Mouse (Mus musculus) v-Abl transformed pro-B cells (cell line): Measurements from ENCODE around the gene BC051019.

Source experiments
- in situ Hi-C, 2 experiments: fragments of 400-800 bp; cut with MboI; formaldehyde crosslinking; loops; one replicate each; pipeline ENCODE4 v1.15.1; 2025; ENCODE audit not compliant: unreplicated experiment in 2 of 2

BC051019 gene

DNA sequence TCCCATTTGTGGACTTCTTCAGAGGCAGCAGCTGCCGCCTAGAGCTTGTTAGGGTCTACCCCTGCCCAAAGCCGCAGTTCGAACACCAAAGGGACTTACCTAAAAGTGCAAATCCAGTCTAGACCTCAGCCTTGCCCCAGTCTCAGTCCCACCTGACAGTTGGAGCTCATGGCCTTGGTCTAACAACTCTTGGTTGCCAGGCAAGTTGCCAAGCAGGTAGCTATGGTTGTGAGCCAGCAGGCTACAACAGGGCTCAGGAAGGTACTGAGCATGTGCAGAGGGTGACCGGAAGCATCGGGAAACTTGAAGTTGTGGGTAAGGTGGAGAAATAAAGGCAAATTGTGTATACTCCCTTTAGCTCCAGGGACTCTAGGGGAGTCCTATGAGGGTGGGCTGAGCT, at the start of gene BC051019:
Gene BC051019, minus strand, starts transcription at position 154 of the 400 bp plus-strand sequence.
- in situ Hi-C loops: loop anchor here (25.0 kb wide), 3 partner anchors 539 to 1064 kb away; no protein-coding TSS in a partner anchor

DNA sequence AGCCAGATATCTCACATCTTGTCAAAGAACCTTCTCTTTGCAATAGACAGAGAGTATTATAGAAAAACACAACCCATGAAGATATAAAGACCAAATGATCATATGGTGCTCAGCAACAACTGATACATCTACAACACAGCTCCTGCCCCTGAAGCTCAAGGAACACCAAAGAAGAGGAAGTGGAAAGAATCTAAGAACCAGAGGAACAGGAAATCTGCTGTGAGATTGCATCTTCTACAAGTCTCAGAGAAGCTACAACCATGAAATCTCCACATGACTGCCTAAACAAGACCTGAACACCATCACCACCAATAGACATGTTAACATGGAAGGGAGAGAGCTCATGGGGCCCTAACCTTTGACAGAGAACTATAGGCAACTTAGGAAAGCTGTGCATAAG, 48.6 kb upstream of the BC051019 start:
- in situ Hi-C loops: no loop called here

DNA sequence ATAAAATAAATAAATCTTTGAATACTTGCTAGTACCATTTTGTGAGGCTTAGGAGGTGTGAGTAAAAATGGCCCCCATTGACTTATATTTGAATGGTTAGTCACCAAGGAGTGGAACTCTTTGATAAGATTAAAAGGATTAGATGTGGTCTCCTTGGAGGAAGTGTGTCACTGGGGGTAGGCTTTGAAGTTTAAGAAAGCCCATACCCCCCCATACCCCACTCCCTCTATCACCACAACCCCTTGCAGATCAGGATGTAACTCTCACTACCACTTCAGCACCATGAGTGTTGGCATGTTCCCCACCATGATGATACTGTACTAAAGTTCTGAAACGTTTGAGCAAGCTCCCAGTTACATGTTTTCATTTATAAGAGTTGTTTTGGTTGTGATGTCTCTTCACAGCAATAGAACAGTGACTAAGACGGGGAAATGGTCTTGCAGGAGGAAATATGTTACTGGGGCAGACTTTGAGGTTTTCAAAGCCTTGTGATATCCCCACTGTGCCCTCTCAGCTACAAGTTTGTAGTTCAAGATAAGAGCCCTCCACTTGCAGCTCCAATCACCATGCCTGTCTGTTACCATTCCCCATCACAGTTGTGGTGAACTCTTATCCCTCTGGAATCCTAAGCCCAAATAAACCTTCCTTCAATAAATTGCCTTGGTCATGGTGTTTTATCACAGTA, 45.2 kb upstream of the BC051019 start:
- in situ Hi-C loops: no loop called here

DNA sequence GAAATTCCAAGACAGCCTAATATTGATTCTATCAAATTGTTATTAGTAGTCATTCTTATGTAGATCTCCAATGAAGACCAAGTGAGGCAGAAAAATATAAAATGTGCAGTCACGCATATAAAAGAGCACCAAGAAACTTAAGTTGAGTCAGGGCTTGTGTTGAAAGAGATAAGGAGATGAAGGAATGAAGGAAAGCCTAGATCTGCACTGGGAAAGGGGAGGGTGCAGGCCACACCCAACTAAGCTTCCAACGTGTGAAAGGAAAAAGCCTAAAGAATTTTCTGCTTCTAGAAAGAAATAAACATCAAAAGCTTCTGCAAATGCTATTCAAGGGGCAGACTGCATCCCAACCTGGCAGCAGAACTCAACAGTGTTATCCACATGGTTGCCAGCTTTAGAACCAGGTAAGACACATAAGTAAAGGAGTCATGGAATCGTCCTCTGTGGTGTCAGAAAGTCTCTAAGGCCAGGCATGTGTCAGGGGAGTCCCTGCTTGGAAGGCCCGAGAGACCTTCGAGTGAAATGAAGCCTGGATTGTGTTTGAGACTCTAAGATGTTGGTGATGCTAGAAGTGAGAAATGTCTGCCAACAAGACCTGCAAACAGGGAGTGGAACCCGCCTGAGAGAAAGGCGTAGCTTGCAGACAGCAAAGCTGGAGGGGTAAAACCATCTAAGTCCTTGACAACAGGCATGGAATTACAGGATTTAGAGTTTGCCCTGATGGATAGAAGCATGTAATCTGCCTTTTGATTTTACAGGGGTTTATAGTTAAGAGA, 44.1 kb upstream of the BC051019 start:
- in situ Hi-C loops: no loop called here

DNA sequence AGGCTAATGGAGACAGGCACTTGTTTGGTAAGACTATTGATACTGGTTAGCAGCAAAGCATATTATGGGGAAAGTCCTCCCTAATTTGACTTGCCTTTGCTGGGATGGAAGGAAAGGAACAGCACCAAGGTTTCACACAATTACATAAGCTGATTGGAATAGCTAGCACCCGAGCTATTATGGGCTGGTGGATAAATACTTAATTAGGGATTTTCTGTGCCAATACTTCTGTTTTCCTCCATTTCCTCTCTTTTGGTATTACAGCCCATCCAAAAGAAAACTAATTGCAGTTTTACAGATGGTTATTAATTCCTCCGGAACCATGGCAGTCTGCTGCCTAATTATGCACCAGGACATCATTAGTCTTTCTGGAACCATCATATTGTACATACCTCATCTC, 40.4 kb upstream of the BC051019 start:
- in situ Hi-C loops: no loop called here

DNA sequence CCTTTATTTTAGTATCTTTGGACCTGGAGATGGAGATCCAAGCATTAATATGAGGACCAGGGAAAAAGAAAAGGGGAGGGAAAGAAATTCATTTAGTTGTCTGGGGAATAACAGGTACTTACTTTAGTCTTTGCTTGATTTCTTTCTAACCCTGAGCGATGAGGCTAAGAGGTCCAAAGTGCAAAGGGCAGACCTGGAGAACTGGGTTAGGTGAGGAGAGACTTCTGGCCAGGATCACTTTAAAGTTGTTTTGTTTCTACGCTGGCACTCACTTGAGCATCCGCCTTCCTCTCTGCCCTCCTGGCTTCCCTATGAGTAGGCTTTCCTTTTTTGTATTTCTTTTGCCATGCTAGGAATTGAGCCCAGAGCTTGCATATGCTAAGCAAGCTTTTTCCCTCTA, 32.6 kb upstream of the BC051019 start:
- in situ Hi-C loops: no loop called here

GRCm38 (mm10) chr7:109754034-109754433, 30.4 kb upstream of the BC051019 start:
- in situ Hi-C loops: no loop called here

- in situ Hi-C loops: no loop called here
Observed at GRCm38 (mm10) chr7:109752008-109752925, 28.6 kb upstream of the BC051019 start, which contains the start of gene Tmem9b. Gene Tmem9b (minus strand): TSS chr7:109752875.

- in situ Hi-C loops: no loop called here
Observed at GRCm38 (mm10) chr7:109751427-109752007, 27.9 kb upstream of the BC051019 start.

DNA sequence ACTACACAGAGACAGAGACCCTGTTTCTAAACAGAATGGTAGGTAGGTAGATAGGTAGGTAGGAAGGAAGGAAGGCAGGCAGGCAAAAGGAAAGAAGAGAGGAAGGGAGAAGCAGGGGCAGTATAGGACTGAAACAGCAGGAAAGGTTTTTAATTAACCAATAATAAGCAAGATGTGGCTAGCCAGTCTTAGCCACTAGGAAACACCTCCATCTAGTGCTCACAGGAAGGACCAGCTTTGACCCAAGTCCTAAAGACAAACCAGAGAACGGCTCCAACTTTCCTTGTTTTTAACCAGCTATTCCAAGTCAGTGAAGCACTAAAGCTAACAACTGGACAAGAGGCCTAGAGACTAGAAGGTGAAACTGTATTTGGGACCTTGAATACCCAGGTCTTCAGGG, 24.1 kb upstream of the BC051019 start:
- in situ Hi-C loops: loop anchor here in 1 of 2 experiments (25.0 kb wide), 1 partner anchor 810 kb away; the partner anchor contains the start of genes Eif3f and Nlrp10

DNA sequence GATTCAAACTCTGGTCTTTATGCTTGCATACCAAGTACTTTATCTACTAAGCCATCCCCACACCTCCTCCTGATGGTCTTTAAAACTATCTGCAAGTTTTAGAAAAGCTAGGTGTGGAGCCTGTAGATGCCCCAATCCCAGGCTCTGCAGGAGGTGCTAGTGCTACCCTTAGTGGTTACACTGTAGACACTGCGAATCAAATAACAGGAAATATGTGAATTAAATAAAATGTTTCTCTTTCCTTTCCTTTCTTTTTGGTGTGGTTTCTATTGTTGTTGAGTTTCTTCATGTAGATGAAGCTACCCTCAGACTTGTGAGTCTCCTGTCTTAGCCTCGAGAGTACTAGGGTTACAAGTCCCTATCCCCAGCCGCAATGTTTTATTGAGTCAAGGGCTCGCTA, 18.1 kb upstream of the BC051019 start:
- in situ Hi-C loops: loop anchor here in 1 of 2 experiments (25.0 kb wide), 1 partner anchor 804 kb away; the partner anchor contains the start of genes Eif3f and Nlrp10

GRCm38 (mm10) chr7:109741060-109741459, 17.4 kb upstream of the BC051019 start:
- in situ Hi-C loops: loop anchor here in 1 of 2 experiments (25.0 kb wide), 1 partner anchor 804 kb away; the partner anchor contains the start of genes Eif3f and Nlrp10

DNA sequence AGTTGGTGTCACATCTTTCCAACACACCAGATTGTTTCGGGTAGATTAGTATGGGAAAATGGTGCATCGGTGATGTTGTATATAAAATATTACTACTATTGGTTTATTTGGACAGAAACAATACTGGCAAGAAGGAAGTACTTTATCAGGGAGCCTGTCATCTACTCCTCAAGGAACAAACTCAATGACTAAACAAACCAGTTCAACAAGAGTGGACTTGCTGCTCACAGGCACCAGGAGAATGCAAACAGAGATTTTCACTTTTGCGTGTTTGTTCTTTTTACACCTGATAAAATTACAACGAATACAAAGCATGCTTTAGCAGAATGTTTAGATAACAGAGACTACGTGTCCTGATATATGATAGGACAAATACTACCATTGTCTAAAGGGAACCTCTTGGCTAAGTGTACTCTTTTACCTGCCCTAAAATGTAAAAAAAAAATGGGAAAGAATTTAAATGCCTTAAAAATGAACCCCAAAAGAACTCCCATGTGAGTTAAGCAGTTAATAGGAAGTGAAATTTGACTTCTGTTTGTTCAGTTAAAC, 16.2 kb upstream of the BC051019 start:
- in situ Hi-C loops: loop anchor here in 1 of 2 experiments (25.0 kb wide), 1 partner anchor 803 kb away; the partner anchor contains the start of genes Eif3f and Nlrp10

GRCm38 (mm10) chr7:109734806-109735205, 11.2 kb upstream of the BC051019 start:
- in situ Hi-C loops: loop anchor here in 1 of 2 experiments (25.0 kb wide), 1 partner anchor 798 kb away; the partner anchor contains the start of genes Eif3f and Nlrp10

DNA sequence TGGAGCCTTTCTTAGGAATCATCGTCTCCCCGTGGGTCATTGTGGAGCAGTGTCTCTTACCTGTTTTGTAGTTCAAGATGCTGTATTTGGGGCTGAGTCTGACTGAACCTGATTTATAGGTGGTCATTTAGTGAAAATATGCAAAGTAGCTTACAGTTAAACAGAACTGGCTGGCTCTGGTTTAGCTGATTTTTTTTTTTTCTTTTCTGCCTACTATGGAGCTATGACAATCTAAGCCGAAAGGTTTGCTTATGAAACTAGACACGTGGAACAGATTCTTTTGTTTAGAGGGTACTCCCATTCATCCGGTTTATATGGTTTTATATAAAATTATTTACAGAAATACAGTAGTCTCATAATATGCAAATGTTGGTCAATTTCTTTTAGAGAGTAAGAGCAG, 8.0 kb upstream of the BC051019 start, which contains the start of gene Ascl3:
Gene Ascl3, minus strand, starts transcription at position 101 of the 400 bp plus-strand sequence.
- in situ Hi-C loops: loop anchor here in 1 of 2 experiments (25.0 kb wide), 1 partner anchor 794 kb away; the partner anchor contains the start of genes Eif3f and Nlrp10

DNA sequence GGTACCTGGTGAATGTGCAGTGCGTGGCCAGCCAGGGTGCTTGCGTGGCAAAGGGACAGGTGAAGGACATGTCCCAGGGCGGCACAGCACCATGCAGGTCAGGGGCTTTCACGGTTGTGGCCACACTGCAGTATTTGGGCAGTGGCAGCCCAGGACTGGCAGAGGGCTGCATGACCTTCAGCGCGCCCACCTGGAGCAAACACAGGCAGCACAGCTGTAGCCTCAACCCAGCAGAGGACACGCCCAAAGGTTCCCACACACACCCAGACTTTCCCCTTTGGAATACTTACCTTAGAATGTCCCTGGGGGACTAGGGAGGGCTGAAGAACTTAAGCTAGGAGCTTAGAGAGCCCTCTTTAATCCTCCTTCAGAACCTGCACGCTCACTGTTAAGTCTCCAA, 536 bp downstream of the BC051019 start:
- in situ Hi-C loops: loop anchor here (25.0 kb wide), 3 partner anchors 539 to 1064 kb away; no protein-coding TSS in a partner anchor

DNA sequence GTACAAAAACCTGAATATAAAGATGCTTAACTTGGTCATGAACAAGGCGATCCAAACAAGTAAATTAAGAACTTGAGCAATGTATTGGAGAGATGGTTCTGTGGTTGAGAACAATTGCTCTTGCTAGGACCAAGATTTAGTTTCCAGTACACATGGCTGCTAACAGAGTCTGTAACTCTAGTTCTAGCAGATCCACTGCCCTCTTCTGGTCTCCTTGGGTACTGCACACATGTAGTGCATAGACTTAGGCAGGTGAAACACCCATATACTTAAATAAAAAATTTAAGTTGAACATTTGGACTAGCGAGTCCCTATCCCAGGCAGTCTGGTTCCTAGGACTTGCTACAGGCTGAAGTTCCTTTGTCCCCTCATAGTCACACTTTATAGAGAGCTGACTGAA, 1.0 kb downstream of the BC051019 start:
- in situ Hi-C loops: loop anchor here (25.0 kb wide), 3 partner anchors 540 to 1065 kb away; no protein-coding TSS in a partner anchor

- in situ Hi-C loops: loop anchor here (25.0 kb wide), 3 partner anchors 543 to 1068 kb away; no protein-coding TSS in a partner anchor
Observed at GRCm38 (mm10) chr7:109719286-109719685, 4.4 kb downstream of the BC051019 start.

- in situ Hi-C loops: loop anchor here (5.0 to 25.0 kb wide), 4 partner anchors 174 to 1074 kb away; no protein-coding TSS in a partner anchor
Observed at GRCm38 (mm10) chr7:109713434-109713982, 10.1 kb downstream of the BC051019 start.
